Mouse (Mus musculus) Muller cell, postnatal 12 days (primary cell): ENCODE data around the gene Fnbp1.

Source experiments
- DNase-seq: peaks from one replicate; pipeline ENCODE4 v3.0.0-alpha.2; 2015; ENCODE audit errors: inconsistent ontology term

Gene Fnbp1

DNA sequence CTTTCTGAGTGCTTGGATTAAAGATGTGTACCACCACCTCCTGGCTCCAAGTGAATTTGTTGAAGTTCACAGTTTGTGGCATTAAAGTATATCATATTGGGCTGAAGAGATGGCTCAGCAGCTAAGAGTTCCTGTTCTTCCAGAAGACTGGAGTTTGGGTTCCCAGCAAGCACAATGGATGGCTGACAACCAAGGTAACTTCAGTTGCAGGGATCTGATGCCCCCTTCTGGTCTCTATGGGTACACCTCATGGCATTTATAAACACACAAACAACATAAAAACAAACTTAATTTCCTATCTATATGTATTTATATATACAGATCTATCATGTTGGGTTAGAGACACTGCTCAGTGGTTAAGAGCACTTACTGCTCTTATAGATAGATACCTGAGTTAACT lies 9.0 kb upstream of the Fnbp1 start:
- no peak for DNase-seq

DNA sequence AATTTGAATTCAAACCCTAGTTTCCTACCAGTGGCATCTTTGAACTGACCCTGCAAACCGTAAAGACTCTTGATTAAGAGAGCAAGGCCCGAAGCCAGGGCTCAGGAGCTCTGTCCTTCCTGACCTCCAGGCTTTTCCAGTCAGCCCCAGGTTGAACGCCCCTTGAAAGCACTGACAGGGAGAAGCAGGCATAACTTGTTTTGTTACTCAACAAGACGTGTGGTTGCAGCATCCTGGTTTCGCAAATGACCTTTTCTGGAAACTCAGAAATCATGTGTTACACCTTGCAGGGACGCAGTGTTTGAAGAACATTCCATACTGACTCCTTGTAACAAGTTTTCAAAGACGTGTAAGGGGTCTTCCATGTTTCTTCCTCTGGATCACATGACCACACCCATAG lies 5.2 kb upstream of the Fnbp1 start:
- DNase-seq: no peak

- DNase-seq: no peak
Measured at GRCm38 (mm10) chr2:31144901-31145300, 3.1 kb upstream of the Fnbp1 start.

DNA sequence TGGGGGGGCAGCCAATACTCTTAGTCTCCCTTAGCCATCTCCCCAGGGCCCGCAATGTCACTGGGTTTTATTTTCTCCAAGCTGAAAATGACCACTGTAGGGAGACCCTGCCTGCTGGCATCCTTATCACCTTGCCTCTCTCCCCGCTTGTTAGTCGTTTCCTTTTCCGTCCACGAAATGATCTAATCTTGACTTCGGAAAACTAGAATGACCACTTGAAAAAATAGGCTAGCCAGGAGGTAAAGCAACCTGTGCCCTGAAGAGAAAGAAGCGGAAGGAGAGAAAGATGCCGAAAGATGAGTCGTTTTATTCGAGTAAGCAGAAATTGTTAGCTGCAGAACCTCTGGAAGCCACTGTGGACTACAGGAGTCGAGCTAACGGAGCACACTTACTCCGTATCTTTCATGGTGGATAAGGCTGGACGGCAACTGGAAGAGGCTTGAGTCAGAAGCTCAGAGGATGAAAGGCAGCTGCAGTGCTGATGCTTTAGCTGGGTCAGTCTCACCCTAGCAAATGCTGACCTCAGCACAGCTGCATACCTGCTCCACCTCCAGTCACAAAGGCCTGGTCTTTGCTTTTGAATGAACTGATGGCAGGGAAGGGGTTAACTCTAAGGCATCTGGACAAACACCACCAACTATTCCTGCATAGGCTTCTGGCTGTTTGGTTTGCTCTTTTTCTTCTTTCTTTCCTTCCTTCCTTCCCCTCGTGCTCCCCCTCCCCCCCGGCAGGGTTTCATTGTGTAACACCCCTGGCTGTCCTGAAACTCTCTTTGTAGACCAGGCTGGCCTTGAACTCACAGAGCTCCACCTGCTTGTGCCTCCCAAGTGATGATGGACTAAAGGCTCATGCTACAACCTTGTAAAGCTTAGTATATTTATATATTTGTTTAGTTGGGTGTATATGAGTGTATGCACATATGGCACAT lies 2.2 kb upstream of the Fnbp1 start:
- DNase-seq: no peak

DNA sequence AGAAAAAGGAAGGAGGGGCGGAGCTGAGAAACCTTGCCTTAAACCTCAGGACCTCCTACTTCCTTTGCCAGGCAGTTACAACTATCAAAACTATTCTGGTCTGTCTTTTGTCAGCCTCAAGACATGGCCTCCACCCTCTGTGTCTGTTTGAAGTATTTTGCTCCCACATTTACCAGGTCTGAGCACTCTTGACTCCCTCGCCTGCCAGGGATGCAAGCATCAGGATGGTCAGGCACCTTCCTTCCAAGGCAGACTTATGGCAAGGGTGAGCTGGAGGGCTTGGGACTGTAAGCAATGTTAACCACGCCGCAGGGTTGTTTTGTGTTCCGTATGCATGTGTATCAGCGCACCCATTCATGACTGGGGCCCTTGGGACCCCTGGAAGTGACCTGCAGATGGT lies 1.5 kb upstream of the Fnbp1 start:
- no peak for DNase-seq

- DNase-seq: no peak
Measured at GRCm38 (mm10) chr2:31142505-31142904, 697 bp upstream of the Fnbp1 start.

GRCm38 (mm10) chr2:31141074-31141866 lies 538 bp downstream of the Fnbp1 start:
- DNase-seq: peak; percentile 58

DNA sequence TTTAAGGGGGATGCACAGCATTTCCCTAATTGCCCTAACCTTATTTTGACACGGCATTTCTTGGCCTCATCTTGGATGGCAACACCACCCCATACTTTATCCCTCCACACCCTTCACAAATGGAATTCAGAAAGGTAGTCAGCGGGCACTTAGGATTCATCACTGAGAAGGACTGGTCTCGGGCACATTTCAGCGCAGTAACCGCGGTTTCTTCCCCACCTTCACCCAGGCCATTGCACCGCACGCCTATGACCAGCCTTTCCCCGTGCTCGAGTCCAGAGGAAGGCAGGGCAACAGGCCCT lies 1.1 kb downstream of the Fnbp1 start:
- DNase-seq: no peak

DNA sequence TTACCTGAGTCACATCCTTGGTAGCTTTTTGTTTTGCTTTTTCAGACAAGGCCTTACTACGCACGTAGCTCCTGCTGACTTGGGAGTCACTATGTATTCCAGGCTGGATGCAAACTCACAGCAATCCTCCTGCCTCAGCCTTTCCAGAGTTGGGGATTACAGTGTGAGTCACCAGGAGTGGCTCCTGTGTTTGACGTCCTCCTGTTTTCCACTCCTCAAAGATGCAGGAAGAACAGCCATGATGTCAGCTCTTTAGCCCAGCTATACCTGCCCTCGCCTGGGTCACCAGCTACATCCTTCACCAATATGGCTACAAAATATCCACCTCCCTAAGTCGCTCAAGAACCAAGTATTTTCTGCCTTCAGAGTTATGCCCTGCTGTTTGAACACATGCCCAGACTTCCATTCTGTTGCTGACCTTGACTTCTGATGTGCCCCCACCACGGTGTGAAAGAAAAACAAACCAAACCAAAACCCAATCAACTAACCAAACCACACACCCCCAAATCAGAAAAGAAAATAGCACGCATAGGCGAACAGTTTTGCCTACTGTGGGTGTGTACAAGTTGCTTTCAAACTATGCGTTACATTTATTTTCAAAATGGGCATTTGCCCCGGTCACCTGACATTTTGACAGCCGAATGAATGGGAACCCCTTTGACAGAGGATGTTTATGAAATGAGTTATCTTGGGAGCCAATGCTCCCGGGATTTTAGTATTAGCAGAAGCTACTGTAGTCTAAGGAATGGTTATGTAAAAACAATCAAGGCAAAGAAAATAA lies 1.6 kb downstream of the Fnbp1 start:
- DNase-seq: no peak

DNA sequence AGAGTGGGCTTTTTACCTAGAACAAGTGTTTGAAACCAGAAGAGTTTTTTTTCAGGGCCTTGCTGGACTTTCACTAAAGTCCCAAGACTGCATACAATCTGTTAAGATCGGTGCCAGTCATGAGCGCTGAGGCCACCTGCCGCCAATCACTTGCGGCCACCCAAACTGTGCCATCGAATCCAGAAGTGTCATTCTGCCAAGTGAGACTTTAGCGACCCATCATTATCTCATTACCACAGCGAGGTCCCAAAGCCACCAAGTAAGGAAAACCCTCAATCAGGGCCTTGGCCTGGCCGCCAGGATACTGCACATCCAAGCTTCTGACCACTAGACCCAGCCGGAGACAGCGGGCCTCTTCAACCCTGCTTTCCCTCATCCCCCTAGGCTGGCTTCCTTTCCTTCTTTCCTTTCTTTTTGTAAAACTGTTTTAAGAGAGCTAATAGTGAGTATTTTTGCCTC lies 2.6 kb downstream of the Fnbp1 start:
- no peak for DNase-seq

DNA sequence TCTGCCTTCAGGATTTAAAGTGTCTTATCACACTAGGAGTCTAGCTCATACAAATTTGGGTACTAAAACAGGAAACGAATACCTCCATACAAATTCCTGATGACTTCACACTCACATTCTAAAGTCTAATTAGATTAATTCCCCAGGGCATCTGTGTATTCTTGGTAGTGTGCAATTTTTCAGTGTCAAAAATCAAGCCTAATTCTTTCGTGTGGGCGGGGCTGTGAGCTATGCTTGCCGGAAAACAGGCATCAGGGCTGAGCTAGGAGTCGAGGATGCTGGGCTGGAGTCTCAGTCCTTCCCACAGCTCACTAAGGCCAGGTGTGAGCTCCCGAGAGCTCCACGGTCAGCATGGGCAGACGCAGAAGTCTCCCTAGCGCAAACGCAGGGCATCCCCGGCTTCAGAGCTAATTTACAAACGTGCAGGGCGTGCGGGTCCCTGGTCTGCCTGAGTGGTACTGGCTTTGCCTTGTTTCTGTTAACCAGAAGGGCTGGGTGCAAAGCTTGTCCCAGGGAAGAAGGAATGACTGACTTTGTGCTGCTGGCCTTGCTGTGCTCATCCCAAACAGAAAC lies 4.7 kb downstream of the Fnbp1 start:
- DNase-seq: no peak

DNA sequence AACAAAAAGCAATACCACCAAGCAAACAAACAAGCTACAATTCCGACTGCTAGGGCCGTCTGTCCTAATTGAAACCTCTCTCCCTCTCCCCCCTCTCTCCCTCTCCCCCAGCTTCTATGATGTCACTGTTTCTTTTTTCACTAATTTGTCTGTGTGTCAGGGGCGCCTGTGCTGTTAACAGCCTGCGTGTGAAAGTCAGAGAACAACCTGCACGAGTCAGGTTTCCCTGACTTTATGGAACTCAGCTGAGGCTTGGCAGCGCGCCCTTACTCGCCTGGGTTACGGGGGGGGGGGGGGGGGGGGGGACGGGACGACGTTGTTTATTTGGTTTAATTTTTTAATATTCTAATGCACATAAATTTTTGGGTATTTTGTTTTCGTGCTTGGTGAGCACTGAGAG lies 5.5 kb downstream of the Fnbp1 start:
- DNase-seq: no peak

- no peak for DNase-seq
Measured at GRCm38 (mm10) chr2:31135512-31135931, 6.3 kb downstream of the Fnbp1 start.

- DNase-seq: no peak
Measured at GRCm38 (mm10) chr2:31133981-31134380, 7.8 kb downstream of the Fnbp1 start.

GRCm38 (mm10) chr2:31132682-31133081 lies 9.1 kb downstream of the Fnbp1 start:
- peak; percentile 80 for DNase-seq

DNA sequence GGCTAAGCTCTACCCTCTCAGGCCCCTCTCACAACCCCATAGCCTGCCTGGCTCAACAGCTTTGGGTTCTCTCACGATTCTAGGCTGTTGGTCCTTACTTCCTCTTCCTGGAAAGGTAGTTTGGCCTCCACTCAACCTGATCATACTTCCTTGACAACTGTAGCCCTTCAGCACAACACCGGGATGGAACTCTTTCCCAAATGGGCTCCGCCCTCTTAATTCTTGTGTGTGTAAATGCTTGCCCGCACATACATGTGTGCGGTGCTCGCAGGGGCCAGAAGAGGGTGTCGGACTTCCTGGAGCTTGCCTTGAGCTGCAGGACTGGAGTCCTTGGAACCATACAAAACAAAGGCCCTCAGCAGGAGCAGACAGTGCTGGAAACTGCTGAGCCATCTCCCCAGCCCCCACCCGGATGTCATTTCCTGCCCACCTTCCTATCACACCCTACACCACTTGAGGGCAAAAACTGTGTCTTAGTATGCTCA lies 11.0 kb downstream of the Fnbp1 start:
- no peak for DNase-seq

- peak; percentile 48 for DNase-seq
Measured at GRCm38 (mm10) chr2:31129742-31130518, 11.9 kb downstream of the Fnbp1 start.

DNA sequence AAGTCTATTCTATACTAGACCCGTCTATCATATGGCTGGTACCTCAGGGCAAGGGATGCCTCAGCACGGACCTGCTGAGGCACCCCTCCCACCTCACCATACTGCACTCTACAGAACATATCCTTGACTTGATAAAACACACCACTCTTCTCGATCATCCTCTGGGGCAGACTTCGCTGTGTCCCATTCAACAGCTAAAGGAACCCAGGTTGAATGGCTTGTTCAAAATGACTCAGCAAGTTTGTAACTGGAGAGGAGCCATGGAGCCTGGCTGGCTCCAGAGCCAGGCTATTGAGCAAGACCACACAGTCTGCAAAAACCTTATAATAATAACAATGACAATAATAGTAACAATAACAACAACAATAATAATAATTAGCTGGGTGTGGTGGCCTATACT lies 13.9 kb downstream of the Fnbp1 start:
- DNase-seq: peak; percentile 39

- no peak for DNase-seq
Measured at GRCm38 (mm10) chr2:31127219-31127618, 14.6 kb downstream of the Fnbp1 start.

- DNase-seq: no peak
Measured at GRCm38 (mm10) chr2:31126048-31126447, 15.8 kb downstream of the Fnbp1 start.

DNA sequence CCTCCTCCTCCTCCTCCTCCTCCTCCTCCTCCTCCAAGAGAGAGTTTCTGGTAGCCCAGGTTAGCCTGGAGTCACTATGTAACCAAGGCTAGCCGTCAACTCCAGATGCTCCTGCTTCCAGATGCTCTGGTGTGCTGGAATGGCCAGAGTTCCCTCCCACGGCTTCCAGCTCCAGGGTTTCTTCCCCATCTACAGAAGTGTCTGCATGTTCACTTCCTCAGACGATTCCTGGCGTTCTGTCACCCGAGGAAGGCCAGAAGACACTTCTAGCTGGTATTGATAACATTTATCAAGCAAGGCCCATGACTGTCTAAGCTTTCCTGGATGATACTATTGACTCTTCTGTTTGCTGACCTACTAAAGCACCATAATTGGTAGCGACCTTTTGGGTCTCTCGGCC lies 16.7 kb downstream of the Fnbp1 start:
- no peak for DNase-seq
